Mouse (Mus musculus): ENCODE data around the gene Fahd2a.

Gene Fahd2a

GRCm38 (mm10) chr2:127433487-127434295, 10.7 kb downstream of the Fahd2a start:
- DNase-seq (ENCODE audit: low read depth, low spot score), result no peak

- DNase-seq (ENCODE audit: low read depth, low spot score), result peak; percentile 69
Observed at GRCm38 (mm10) chr2:127430238-127430637, 14.1 kb downstream of the Fahd2a start.

- no peak for DNase-seq (ENCODE audit: low read depth, low spot score)
Observed at GRCm38 (mm10) chr2:127424977-127425376, 19.4 kb downstream of the Fahd2a start, which contains the start of gene Gpat2. Gene Gpat2 (plus strand): TSS chr2:127425199.

GRCm38 (mm10) chr2:127418266-127418970, 25.9 kb downstream of the Fahd2a start:
- DNase-seq (ENCODE audit: low read depth, low spot score), result no peak

GRCm38 (mm10) chr2:127416706-127417105, 27.7 kb downstream of the Fahd2a start:
- no peak for DNase-seq (ENCODE audit: low read depth, low spot score)

- DNase-seq (ENCODE audit: low read depth, low spot score), result no peak
Observed at GRCm38 (mm10) chr2:127415806-127416205, 28.6 kb downstream of the Fahd2a start.

- no peak for DNase-seq (ENCODE audit: low read depth, low spot score)
Observed at GRCm38 (mm10) chr2:127411126-127411525, 33.2 kb downstream of the Fahd2a start.

- no peak for DNase-seq (ENCODE audit: low read depth, low spot score)
Observed at GRCm38 (mm10) chr2:127398738-127399137, 45.6 kb downstream of the Fahd2a start.

GRCm38 (mm10) chr2:127394606-127395161, 49.7 kb downstream of the Fahd2a start:
- DNase-seq (ENCODE audit: low read depth, low spot score), result no peak

- DNase-seq (ENCODE audit: low read depth, low spot score), result no peak
Observed at GRCm38 (mm10) chr2:127391323-127391722, 53.0 kb downstream of the Fahd2a start.

- no peak for DNase-seq (ENCODE audit: low read depth, low spot score)
Observed at GRCm38 (mm10) chr2:127390846-127391245, 53.5 kb downstream of the Fahd2a start.

- DNase-seq (ENCODE audit: low read depth, low spot score), result no peak
Observed at GRCm38 (mm10) chr2:127390352-127390751, 54.0 kb downstream of the Fahd2a start.

GRCm38 (mm10) chr2:127387521-127387920, 56.8 kb downstream of the Fahd2a start:
- DNase-seq (ENCODE audit: low read depth, low spot score), result no peak
